Mouse (Mus musculus): ENCODE measurements around the gene Tacc2. TPM values are rescaled to one million over a fixed set of nuclear protein-coding genes. Genes with fewer than 3 reads are reported as not detected.

The Tacc2 gene
- polyA plus RNA-seq, 1 experiment from 2014 or later, result 47.4 TPM

GRCm38 (mm10) chr7:130711851-130712250 lies 134.6 kb downstream of the Tacc2 start:
- Histone ChIP-seq H3K9me3 (ENCODE audit: control insufficient read depth, low read length) (no peaks in the 10 kb centered on the region), H3K27ac (ENCODE audit: low read depth, low read length) (no peak overlapping the region), H3K36me3 (ENCODE audit: control insufficient read depth, insufficient read depth, low read length) (peaks cover 1% of the 10 kb centered on the region; the same call in 1 of the 2 replicates), H3K9ac (ENCODE audit: low read length) (no peak overlapping the region), H3K4me1 (replicated peaks; ENCODE audit: control insufficient read depth, insufficient read depth, low read length) (0 out of 2 replicates have a peak, but pooled peaks cover 4% of the 10 kb centered on the region), H3K4me2 (ENCODE audit: low read depth, low read length, severe bottlenecking) (no peak overlapping the region), H3K27me3 (ENCODE audit: control insufficient read depth, insufficient read depth, low read length) (no peaks in the 10 kb centered on the region), H3K4me3 (ENCODE audit: low read depth, low read length) (no peak overlapping the region)
- 92% methylated on average over 7 of the region's 7 CpGs for WGBS
- ATAC-seq (replicated peaks; ENCODE audit: low FRiP score), result no peak
- DNase-seq (ENCODE audit: low spot score), result no peak

GRCm38 (mm10) chr7:130713319-130713718 lies 136.1 kb downstream of the Tacc2 start:
- no peak for DNase-seq (ENCODE audit: low spot score)
- Histone ChIP-seq H3K27me3 (ENCODE audit: control insufficient read depth, insufficient read depth, low read length) (no peaks in the 10 kb centered on the region), H3K4me3 (ENCODE audit: low read depth, low read length) (no peak overlapping the region), H3K9me3 (ENCODE audit: control insufficient read depth, low read length) (no peaks in the 10 kb centered on the region), H3K36me3 (ENCODE audit: control insufficient read depth, insufficient read depth, low read length) (peaks cover 3% of the 10 kb centered on the region; the same call in 1 of the 2 replicates), H3K27ac (ENCODE audit: low read depth, low read length) (no peak overlapping the region), H3K4me2 (ENCODE audit: low read depth, low read length, severe bottlenecking) (no peak overlapping the region), H3K4me1 (replicated peaks; ENCODE audit: control insufficient read depth, insufficient read depth, low read length) (0 out of 2 replicates have a peak, but pooled peaks cover 4% of the 10 kb centered on the region), H3K9ac (ENCODE audit: low read length) (no peak overlapping the region)
- ATAC-seq (replicated peaks; ENCODE audit: low FRiP score), result no peak
- WGBS, result 67% methylated on average over 6 of the region's 6 CpGs

- DNase-seq (ENCODE audit: low spot score), result no peak
- Histone ChIP-seq H3K27ac (ENCODE audit: low read depth, low read length) (no peak overlapping the region), H3K9me3 (ENCODE audit: control insufficient read depth, low read length) (no peaks in the 10 kb centered on the region), H3K36me3 (ENCODE audit: control insufficient read depth, insufficient read depth, low read length) (peaks cover 3% of the 10 kb centered on the region; the same call in 1 of the 2 replicates), H3K9ac (ENCODE audit: low read length) (no peak overlapping the region), H3K27me3 (ENCODE audit: control insufficient read depth, insufficient read depth, low read length) (no peaks in the 10 kb centered on the region), H3K4me3 (ENCODE audit: low read depth, low read length) (no peak overlapping the region), H3K4me2 (ENCODE audit: low read depth, low read length, severe bottlenecking) (no peak overlapping the region), H3K4me1 (replicated peaks; ENCODE audit: control insufficient read depth, insufficient read depth, low read length) (peaks cover 12% of the 10 kb centered on the region; the same call in 1 of the 2 replicates)
- no peak for ATAC-seq (replicated peaks; ENCODE audit: low FRiP score)
- WGBS, result 90% methylated on average over 3 of the region's 3 CpGs
Observed at GRCm38 (mm10) chr7:130715467-130715866, 138.2 kb downstream of the Tacc2 start.

- H3K4me2 ChIP-seq (ENCODE audit: low read depth, low read length, severe bottlenecking), result no peak overlapping the region
- no peaks in the 10 kb centered on the region for H3K9me3 ChIP-seq (ENCODE audit: control insufficient read depth, low read length)
- no peak overlapping the region for H3K9ac ChIP-seq (ENCODE audit: low read length)
- DNase-seq (ENCODE audit: low spot score) (no peak), ATAC-seq (replicated peaks; ENCODE audit: low FRiP score) (no peak)
- peaks cover 17% of the 10 kb centered on the region; the same call in 1 of the 2 replicates for H3K4me1 ChIP-seq (replicated peaks; ENCODE audit: control insufficient read depth, insufficient read depth, low read length)
- H3K4me3 ChIP-seq (ENCODE audit: low read depth, low read length), result no peak overlapping the region
- H3K27me3 ChIP-seq (ENCODE audit: control insufficient read depth, insufficient read depth, low read length), result no peaks in the 10 kb centered on the region
- peaks cover 3% of the 10 kb centered on the region; the same call in 1 of the 2 replicates for H3K36me3 ChIP-seq (ENCODE audit: control insufficient read depth, insufficient read depth, low read length)
- H3K27ac ChIP-seq (ENCODE audit: low read depth, low read length), result no peak overlapping the region
- WGBS, result 96% methylated on average over 4 of the region's 4 CpGs
Observed at GRCm38 (mm10) chr7:130716341-130716740, 139.1 kb downstream of the Tacc2 start.

GRCm38 (mm10) chr7:130716989-130717388 lies 139.8 kb downstream of the Tacc2 start:
- H3K36me3 ChIP-seq (ENCODE audit: control insufficient read depth, insufficient read depth, low read length), result peaks cover 3% of the 10 kb centered on the region; the same call in 1 of the 2 replicates
- peaks cover 17% of the 10 kb centered on the region; the same call in 1 of the 2 replicates for H3K4me1 ChIP-seq (replicated peaks; ENCODE audit: control insufficient read depth, insufficient read depth, low read length)
- ATAC-seq (replicated peaks; ENCODE audit: low FRiP score) (no peak), DNase-seq (ENCODE audit: low spot score) (no peak)
- H3K4me3 ChIP-seq (ENCODE audit: low read depth, low read length), result no peak overlapping the region
- WGBS, result 97% methylated on average over 6 of the region's 6 CpGs
- H3K4me2 ChIP-seq (ENCODE audit: low read depth, low read length, severe bottlenecking), result no peak overlapping the region
- H3K9me3 ChIP-seq (ENCODE audit: control insufficient read depth, low read length), result no peaks in the 10 kb centered on the region
- no peak overlapping the region for H3K9ac ChIP-seq (ENCODE audit: low read length)
- no peak overlapping the region for H3K27ac ChIP-seq (ENCODE audit: low read depth, low read length)
- H3K27me3 ChIP-seq (ENCODE audit: control insufficient read depth, insufficient read depth, low read length), result no peaks in the 10 kb centered on the region

- peaks cover 3% of the 10 kb centered on the region for H3K36me3 ChIP-seq (ENCODE audit: control insufficient read depth, insufficient read depth, low read length)
- H3K4me3 ChIP-seq (ENCODE audit: low read depth, low read length), result no peak overlapping the region
- H3K9me3 ChIP-seq (ENCODE audit: control insufficient read depth, low read length), result no peaks in the 10 kb centered on the region
- peak overlapping the region; percentile 63 for H3K27ac ChIP-seq (ENCODE audit: low read depth, low read length)
- H3K4me2 ChIP-seq (ENCODE audit: low read depth, low read length, severe bottlenecking), result 0 out of 2 replicates have a peak overlapping the region, but pooled peaks have one; percentile 3
- H3K9ac ChIP-seq (ENCODE audit: low read length), result peak overlapping the region; percentile 13; the same call in 1 of the 2 replicates
- H3K27me3 ChIP-seq (ENCODE audit: control insufficient read depth, insufficient read depth, low read length), result no peaks in the 10 kb centered on the region
- 8% methylated on average over 16 of the region's 16 CpGs for WGBS
- no peak for DNase-seq (ENCODE audit: low spot score)
- H3K4me1 ChIP-seq (replicated peaks; ENCODE audit: control insufficient read depth, insufficient read depth, low read length), result peaks cover 14% of the 10 kb centered on the region; the same call in 1 of the 2 replicates
- peak; percentile 55; the same call in 1 of the 2 replicates for ATAC-seq (replicated peaks; ENCODE audit: low FRiP score)
Observed at GRCm38 (mm10) chr7:130719931-130720598, 142.8 kb downstream of the Tacc2 start.

GRCm38 (mm10) chr7:130720646-130721335 lies 143.6 kb downstream of the Tacc2 start:
- H3K4me3 ChIP-seq (ENCODE audit: low read depth, low read length), result no peak overlapping the region
- WGBS, result 51% methylated on average over 9 of the region's 9 CpGs
- H3K9me3 ChIP-seq (ENCODE audit: control insufficient read depth, low read length), result no peaks in the 10 kb centered on the region
- DNase-seq (ENCODE audit: low spot score) (no peak), ATAC-seq (replicated peaks; ENCODE audit: low FRiP score) (no peak)
- H3K4me2 ChIP-seq (ENCODE audit: low read depth, low read length, severe bottlenecking), result no peak overlapping the region
- H3K9ac ChIP-seq (ENCODE audit: low read length), result no peak overlapping the region
- peaks cover 3% of the 10 kb centered on the region for H3K36me3 ChIP-seq (ENCODE audit: control insufficient read depth, insufficient read depth, low read length)
- H3K4me1 ChIP-seq (replicated peaks; ENCODE audit: control insufficient read depth, insufficient read depth, low read length), result peaks cover 14% of the 10 kb centered on the region; the same call in 1 of the 2 replicates
- no peaks in the 10 kb centered on the region for H3K27me3 ChIP-seq (ENCODE audit: control insufficient read depth, insufficient read depth, low read length)
- H3K27ac ChIP-seq (ENCODE audit: low read depth, low read length), result peak overlapping the region; percentile 63; the same call in 1 of the 2 replicates

GRCm38 (mm10) chr7:130726185-130726584 lies 148.9 kb downstream of the Tacc2 start:
- no peaks in the 10 kb centered on the region for H3K9me3 ChIP-seq (ENCODE audit: control insufficient read depth, low read length)
- H3K36me3 ChIP-seq (ENCODE audit: control insufficient read depth, insufficient read depth, low read length), result no peaks in the 10 kb centered on the region; the same call in 1 of the 2 replicates
- DNase-seq (ENCODE audit: low spot score), result no peak
- no peak overlapping the region for H3K27ac ChIP-seq (ENCODE audit: low read depth, low read length)
- WGBS, result 89% methylated on average over 3 of the region's 3 CpGs
- no peak overlapping the region for H3K4me2 ChIP-seq (ENCODE audit: low read depth, low read length, severe bottlenecking)
- no peaks in the 10 kb centered on the region for H3K4me1 ChIP-seq (replicated peaks; ENCODE audit: control insufficient read depth, insufficient read depth, low read length)
- no peak overlapping the region for H3K4me3 ChIP-seq (ENCODE audit: low read depth, low read length)
- H3K9ac ChIP-seq (ENCODE audit: low read length), result no peak overlapping the region
- no peak for ATAC-seq (replicated peaks; ENCODE audit: low FRiP score)
- no peaks in the 10 kb centered on the region for H3K27me3 ChIP-seq (ENCODE audit: control insufficient read depth, insufficient read depth, low read length)
